Mouse (Mus musculus): ENCODE results near the gene Pik3c2a. TPM values are rescaled to one million over a fixed set of nuclear protein-coding genes. Genes with fewer than 3 reads are reported as not detected.

The Pik3c2a gene
- 19.6 and 20.8 TPM in 2 replicates for polyA plus RNA-seq (2015; fragmentation: Nextera tagmentation; extraction: Ambion mirVana)

DNA sequence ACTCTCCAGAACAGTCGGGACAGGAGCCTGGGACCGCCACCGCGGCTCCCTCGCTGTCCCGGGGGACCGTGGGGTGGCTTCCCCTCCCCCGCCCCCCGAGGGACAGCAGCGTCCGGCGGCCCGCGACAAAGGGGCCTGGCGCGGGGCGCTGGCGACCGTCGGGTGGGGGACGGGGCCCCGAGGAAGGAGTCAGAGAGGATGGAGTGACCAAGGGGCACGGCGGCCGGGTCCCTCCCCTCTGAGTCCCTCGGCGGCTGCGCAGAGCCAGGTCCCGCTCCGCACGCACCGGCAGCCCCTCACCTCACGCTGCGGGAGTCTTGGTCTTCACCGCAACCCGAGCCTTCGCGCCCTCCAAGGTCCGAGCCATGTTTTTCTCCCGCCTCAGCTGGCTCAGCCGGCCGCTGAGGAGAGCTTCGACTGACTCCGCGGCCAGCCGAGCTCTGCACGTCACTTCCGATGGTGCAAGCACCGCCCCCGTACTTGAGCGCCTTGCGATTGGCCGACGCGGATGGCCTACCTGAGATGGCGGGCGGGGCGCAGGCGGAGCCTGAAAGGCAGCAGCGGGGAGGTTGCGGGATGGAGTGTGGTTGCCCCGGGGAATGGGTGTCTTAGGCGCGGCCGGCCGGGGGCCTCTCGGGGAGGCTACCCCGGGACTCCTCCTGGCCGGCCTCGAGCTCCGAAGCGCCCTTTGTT, at the start of gene Pik3c2a:
Pik3c2a (minus strand) TSS at position 446 of the 693 bp plus-strand sequence.
- H3K4me2 ChIP-seq: peak within 1 kb of the TSS; percentile 90
- H3K36me3 ChIP-seq: 0 out of 2 replicates have a peak, but pooled peaks cover under 1% of the 10 kb centered on the region
- peak within 1 kb of the TSS; percentile 92 for H3K27ac ChIP-seq
- H3K4me1 ChIP-seq: peaks cover 24% of the 10 kb centered on the region
- H3K9ac ChIP-seq: peak within 1 kb of the TSS; percentile 96
- ATAC-seq (ENCODE audit: insufficient number of reproducible peaks, low FRiP score, low TSS enrichment, low read depth): peak; percentile 98
- no peaks in the 10 kb centered on the region for H3K9me3 ChIP-seq
- under 1% methylated on average over 51 of the region's 72 CpGs for WGBS
- H3K4me3 ChIP-seq: peak within 1 kb of the TSS; percentile 76
- no peaks in the 10 kb centered on the region for H3K27me3 ChIP-seq

DNA sequence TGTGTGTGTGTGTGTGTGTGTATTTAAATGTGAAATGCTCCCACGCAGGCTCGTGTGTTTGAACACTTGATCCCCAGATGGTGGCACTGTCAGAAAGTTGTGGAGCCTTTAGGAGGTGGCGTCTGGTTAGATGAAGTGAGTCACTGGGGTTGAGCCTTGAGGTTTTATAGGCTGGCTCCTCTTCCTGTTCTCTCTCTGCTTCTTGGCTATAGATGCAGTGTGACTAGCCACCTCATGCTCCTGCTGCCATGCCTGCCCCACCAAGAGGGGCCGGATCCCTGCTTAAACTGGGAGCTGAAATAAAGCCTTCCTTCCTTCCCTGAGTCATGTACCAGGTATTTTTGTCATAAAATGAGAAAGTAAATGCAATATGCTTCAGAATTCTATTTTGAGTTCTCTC, 47.9 kb upstream of the Pik3c2a start:
- Histone ChIP-seq H3K27me3 (no peaks in the 10 kb centered on the region), H3K9me3 (no peaks in the 10 kb centered on the region), H3K27ac (no peak overlapping the region), H3K36me3 (no peaks in the 10 kb centered on the region), H3K4me2 (no peak overlapping the region), H3K4me3 (no peak overlapping the region), H3K9ac (no peak overlapping the region), H3K4me1 (no peaks in the 10 kb centered on the region)
- ATAC-seq (ENCODE audit: insufficient number of reproducible peaks, low FRiP score, low TSS enrichment, low read depth): no peak
- 60% methylated on average over 4 of the region's 4 CpGs for WGBS

DNA sequence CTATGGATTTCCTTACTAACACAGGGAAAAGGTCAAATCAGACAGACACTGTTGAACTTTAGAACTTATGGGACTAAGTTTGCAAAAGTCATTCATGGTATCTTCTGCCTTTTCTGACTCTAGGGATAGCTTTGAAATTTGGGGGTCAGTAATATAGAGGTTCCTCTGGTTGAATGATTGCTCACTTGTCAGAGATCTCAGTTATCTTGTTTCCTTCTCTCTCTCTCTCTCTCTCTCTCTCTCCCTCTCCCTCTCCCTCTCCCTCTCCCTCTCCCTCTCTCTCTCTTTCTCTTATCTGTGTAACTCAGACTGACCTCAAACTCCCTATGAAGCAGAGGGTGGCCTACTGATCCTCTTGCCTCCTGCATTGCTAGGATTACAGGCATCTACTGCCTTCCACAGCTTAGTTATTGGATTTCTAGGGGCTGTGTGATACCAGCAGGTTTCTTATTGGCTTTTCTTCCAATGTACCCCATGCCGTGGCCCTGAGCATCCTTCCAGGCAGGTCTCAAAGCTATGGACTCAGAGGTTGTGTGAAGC, 41.9 kb upstream of the Pik3c2a start:
- ATAC-seq (ENCODE audit: insufficient number of reproducible peaks, low FRiP score, low TSS enrichment, low read depth): no peak
- H3K36me3 ChIP-seq: no peaks in the 10 kb centered on the region
- H3K9me3 ChIP-seq: no peaks in the 10 kb centered on the region
- H3K4me3 ChIP-seq: no peak overlapping the region
- H3K27ac ChIP-seq: no peak overlapping the region
- no peaks in the 10 kb centered on the region for H3K27me3 ChIP-seq
- 74% methylated on average over 1 of the region's 1 CpGs for WGBS
- no peak overlapping the region for H3K4me2 ChIP-seq
- H3K9ac ChIP-seq: no peak overlapping the region
- H3K4me1 ChIP-seq: no peaks in the 10 kb centered on the region

DNA sequence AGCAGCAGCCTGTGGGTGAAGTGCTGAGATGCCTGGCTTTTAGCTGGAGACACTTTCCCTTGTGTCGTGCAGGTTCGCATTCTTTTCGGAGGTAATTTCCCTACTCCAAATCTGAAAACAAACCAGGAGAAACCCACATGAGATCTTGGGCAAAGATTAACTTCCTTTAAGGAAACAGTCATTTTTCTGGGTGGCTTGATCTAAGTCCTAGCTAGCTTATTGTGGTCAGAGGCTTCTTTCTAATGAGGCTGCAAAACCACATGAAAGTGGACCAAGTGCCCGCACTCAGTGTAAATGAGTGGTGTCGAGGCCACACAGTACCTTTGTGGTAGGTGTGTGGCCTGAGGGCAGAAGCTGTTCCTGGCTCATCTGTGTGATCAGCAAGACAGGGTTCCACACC, 41.0 kb upstream of the Pik3c2a start:
- Histone ChIP-seq H3K27me3 (no peaks in the 10 kb centered on the region), H3K9me3 (no peaks in the 10 kb centered on the region), H3K4me1 (no peaks in the 10 kb centered on the region), H3K4me3 (no peak overlapping the region), H3K9ac (no peak overlapping the region), H3K4me2 (no peak overlapping the region), H3K36me3 (no peaks in the 10 kb centered on the region), H3K27ac (no peak overlapping the region)
- WGBS: 69% methylated on average over 5 of the region's 5 CpGs
- no peak for ATAC-seq (ENCODE audit: insufficient number of reproducible peaks, low FRiP score, low TSS enrichment, low read depth)

DNA sequence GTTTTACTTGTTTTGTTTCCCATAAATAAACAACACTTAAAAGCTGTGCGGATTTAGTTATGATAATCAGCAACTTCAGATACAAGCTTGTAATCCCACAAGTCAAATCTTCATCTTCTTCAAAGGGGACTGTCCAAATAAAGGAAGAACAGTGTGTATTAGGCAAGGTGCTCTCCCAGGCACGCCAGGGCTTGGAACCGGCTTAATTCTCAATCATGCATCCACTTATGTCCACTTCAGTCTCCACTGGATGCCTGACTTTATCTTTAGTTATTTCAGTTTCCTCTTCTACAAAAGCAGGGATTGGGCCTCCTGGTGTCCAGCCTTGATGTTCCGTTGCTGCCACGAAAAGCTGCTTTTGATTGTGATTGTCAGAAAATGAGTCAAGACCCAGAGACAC, 40.5 kb upstream of the Pik3c2a start:
- 72% methylated on average over 5 of the region's 5 CpGs for WGBS
- Histone ChIP-seq H3K9me3 (no peaks in the 10 kb centered on the region), H3K36me3 (no peaks in the 10 kb centered on the region), H3K4me2 (no peak overlapping the region), H3K9ac (no peak overlapping the region), H3K4me3 (no peak overlapping the region), H3K4me1 (no peaks in the 10 kb centered on the region), H3K27ac (no peak overlapping the region), H3K27me3 (no peaks in the 10 kb centered on the region)
- ATAC-seq (ENCODE audit: insufficient number of reproducible peaks, low FRiP score, low TSS enrichment, low read depth): no peak

DNA sequence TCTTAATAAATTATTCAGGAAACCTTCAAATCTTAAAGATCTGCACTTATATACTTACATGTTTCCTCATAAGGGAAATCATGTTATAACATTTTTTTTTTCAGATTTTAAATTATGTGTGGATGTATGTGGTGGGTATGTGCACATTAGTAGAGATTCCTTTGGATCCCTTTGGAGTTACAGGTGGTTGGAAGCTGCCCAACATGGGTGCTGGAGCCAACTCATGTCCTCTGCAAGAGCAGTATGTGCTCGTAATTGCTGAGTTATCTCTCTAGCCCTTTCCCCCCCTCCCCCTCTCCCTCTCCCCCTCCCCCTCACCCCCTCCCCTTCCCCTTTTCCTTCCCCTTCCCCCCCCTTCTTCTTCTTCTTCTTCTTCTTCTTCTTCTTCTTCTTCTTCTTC, 39.9 kb upstream of the Pik3c2a start:
- no peak for ATAC-seq (ENCODE audit: insufficient number of reproducible peaks, low FRiP score, low TSS enrichment, low read depth)
- H3K4me2 ChIP-seq: no peak overlapping the region
- H3K27ac ChIP-seq: no peak overlapping the region
- H3K9ac ChIP-seq: no peak overlapping the region
- no peak overlapping the region for H3K4me3 ChIP-seq
- no peaks in the 10 kb centered on the region for H3K4me1 ChIP-seq
- 35% methylated on average over 1 of the region's 1 CpGs for WGBS
- H3K36me3 ChIP-seq: no peaks in the 10 kb centered on the region
- no peaks in the 10 kb centered on the region for H3K27me3 ChIP-seq
- H3K9me3 ChIP-seq: no peaks in the 10 kb centered on the region

DNA sequence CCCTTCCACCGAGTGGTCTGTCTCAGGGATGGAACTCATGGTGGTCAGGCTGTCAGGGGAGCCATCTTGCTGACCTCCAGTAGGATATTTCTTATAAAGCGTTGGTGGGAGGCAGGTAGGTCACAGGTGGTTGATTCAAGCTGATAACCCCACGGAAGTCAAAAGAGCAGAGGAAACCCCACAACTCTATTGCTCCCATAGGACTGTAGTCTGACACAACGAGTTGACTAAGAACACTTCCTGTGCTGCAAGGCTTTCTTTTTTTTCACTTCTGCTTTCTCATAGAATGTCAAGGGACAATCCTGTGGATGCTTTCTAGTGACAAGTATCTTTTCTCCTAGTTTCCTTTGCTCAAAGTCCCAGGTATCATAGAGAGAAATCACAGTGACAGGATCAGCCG, 33.0 kb upstream of the Pik3c2a start:
- Histone ChIP-seq H3K4me3 (no peak overlapping the region), H3K9me3 (no peaks in the 10 kb centered on the region), H3K27ac (no peak overlapping the region), H3K4me1 (no peaks in the 10 kb centered on the region), H3K9ac (no peak overlapping the region), H3K4me2 (no peak overlapping the region), H3K36me3 (no peaks in the 10 kb centered on the region), H3K27me3 (no peaks in the 10 kb centered on the region)
- no peak for ATAC-seq (ENCODE audit: insufficient number of reproducible peaks, low FRiP score, low TSS enrichment, low read depth)
- 77% methylated on average over 5 of the region's 5 CpGs for WGBS

DNA sequence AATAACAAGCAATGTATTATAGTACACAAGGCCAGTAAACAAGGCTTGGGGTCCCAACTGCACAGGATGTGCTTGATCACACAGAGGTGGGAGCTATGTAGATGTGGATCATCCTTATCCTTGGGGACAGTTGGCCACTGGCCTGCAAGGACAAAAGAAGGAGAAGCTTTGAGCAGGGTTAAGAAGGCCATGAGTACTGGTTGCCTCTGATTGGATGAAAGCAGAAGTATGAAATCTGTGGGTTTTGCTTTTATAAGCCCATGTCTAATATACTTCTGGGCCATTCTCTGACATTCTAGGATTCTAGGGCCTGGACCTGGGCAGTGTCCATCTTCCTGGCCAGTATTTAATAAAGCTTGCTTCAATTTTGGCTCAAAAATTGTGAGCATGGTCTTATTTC, 32.6 kb upstream of the Pik3c2a start:
- Histone ChIP-seq H3K9me3 (no peaks in the 10 kb centered on the region), H3K27ac (no peak overlapping the region), H3K36me3 (no peaks in the 10 kb centered on the region), H3K4me1 (no peaks in the 10 kb centered on the region), H3K4me2 (no peak overlapping the region), H3K9ac (no peak overlapping the region), H3K27me3 (no peaks in the 10 kb centered on the region), H3K4me3 (no peak overlapping the region)
- no peak for ATAC-seq (ENCODE audit: insufficient number of reproducible peaks, low FRiP score, low TSS enrichment, low read depth)

DNA sequence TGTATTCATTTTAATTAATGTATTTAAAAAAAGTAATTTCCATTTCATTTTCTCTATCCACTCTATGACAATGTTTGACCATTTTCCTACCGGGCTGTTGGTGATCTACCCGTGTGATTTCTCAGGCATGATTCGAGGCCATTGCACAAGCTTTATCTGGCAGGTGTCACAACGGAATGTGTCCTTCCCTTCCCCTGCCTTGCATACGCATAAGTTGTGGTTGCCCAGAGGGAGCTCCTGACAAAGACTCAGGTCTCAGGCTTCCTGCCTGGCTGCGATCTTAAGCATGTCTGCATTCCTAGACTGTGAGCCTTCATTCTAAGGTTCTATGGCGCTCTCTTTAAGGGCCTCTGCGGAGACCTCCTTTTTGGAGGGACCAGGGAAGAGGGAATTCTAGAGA, 18.9 kb upstream of the Pik3c2a start:
- Histone ChIP-seq H3K4me1 (peaks cover 10% of the 10 kb centered on the region; the same call in 1 of the 2 replicates), H3K27me3 (no peaks in the 10 kb centered on the region)

DNA sequence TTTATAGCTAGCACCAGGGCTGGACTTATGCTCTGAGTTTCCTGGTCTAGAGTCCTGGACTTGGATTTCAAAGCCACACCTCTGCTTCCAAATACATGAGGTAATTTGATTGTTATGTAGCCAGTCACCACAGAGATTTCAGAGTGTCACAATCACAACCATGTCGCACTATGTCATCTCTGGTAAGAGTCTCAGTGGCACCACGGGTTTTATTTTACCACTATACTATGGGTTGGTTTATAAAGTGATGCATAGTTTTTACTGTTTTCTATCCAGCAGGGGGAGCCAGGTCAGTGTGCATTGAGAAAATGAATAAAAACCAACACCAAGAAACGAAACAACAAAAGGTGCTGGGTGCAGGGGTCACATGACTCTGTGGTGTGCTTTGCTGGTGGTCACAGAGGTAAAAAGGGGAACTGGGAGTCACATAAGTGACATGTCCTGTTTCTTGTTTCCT, 15.8 kb upstream of the Pik3c2a start:
- H3K4me1 ChIP-seq: peaks cover 10% of the 10 kb centered on the region; the same call in 1 of the 2 replicates
- H3K4me2 ChIP-seq: no peak overlapping the region
- H3K27me3 ChIP-seq: 0 out of 2 replicates have a peak, but pooled peaks cover 3% of the 10 kb centered on the region
- no peak overlapping the region for H3K27ac ChIP-seq
- no peaks in the 10 kb centered on the region for H3K9me3 ChIP-seq
- 27% methylated on average over 3 of the region's 3 CpGs for WGBS
- H3K9ac ChIP-seq: no peak overlapping the region
- ATAC-seq (ENCODE audit: insufficient number of reproducible peaks, low FRiP score, low TSS enrichment, low read depth): no peak
- no peaks in the 10 kb centered on the region for H3K36me3 ChIP-seq
- no peak overlapping the region for H3K4me3 ChIP-seq

More for the DNA sequence above, 18.9 kb upstream of the Pik3c2a start:
- Histone ChIP-seq H3K4me3 (no peak overlapping the region), H3K9me3 (no peaks in the 10 kb centered on the region), H3K27ac (no peak overlapping the region; the same call in 1 of the 2 replicates), H3K9ac (no peak overlapping the region), H3K36me3 (no peaks in the 10 kb centered on the region), H3K4me2 (no peak overlapping the region)
- 47% methylated on average over 8 of the region's 8 CpGs for WGBS
- ATAC-seq (ENCODE audit: insufficient number of reproducible peaks, low FRiP score, low TSS enrichment, low read depth): no peak

DNA sequence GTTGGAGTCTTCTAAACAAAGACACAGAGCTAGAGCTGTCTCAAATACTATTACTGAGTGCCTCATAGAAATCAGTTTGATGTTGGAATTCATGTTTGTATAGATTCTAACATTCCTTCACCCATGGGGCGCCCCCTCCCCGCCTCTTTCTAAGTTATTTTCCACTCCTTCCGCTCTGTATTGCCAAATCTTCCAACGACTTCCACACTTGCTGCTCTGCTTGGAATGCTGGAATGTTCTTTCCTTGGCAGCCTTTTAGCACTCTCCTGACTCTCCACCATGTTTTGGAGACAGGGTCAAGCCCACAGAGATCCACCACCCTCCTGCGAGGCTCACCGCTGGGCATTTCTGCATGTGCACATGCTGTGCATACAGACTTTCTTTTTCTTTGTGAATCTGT, 14.1 kb upstream of the Pik3c2a start:
- Histone ChIP-seq H3K4me2 (no peak overlapping the region), H3K27ac (no peak overlapping the region), H3K9ac (no peak overlapping the region), H3K4me1 (peaks cover 7% of the 10 kb centered on the region; the same call in 1 of the 2 replicates), H3K9me3 (no peaks in the 10 kb centered on the region), H3K36me3 (no peaks in the 10 kb centered on the region), H3K4me3 (no peak overlapping the region), H3K27me3 (0 out of 2 replicates have a peak, but pooled peaks cover 3% of the 10 kb centered on the region)
- 62% methylated on average over 6 of the region's 6 CpGs for WGBS
- no peak for ATAC-seq (ENCODE audit: insufficient number of reproducible peaks, low FRiP score, low TSS enrichment, low read depth)

DNA sequence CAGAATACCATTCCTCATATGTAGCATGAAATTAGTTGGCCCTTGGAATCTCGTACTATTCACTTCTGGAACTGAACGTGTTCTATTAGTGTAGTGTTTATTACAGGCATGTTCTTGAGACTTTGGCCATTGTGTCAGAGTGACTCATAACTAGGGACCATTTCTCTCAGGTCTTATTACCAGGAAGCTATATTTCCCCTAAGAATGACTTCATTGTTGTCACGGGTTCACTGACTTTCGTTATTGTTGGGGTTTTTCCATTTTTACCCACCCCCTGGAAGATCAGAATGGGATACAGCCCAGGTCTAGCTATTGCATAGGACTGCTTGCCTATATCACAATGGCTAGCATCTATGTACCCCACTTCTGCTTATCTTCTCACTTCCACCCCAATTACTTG, 13.7 kb upstream of the Pik3c2a start:
- Histone ChIP-seq H3K27me3 (0 out of 2 replicates have a peak, but pooled peaks cover 3% of the 10 kb centered on the region), H3K4me1 (peaks cover 4% of the 10 kb centered on the region; the same call in 1 of the 2 replicates), H3K4me2 (no peak overlapping the region), H3K36me3 (no peaks in the 10 kb centered on the region), H3K9ac (no peak overlapping the region), H3K9me3 (no peaks in the 10 kb centered on the region), H3K27ac (no peak overlapping the region), H3K4me3 (no peak overlapping the region)
- ATAC-seq (ENCODE audit: insufficient number of reproducible peaks, low FRiP score, low TSS enrichment, low read depth): no peak
- 52% methylated on average over 4 of the region's 4 CpGs for WGBS

Measured in limb, embryonic 15.5 days (tissue).